Mouse (Mus musculus) limb, embryonic 15.5 days (tissue): ENCODE measurements around the gene Eif4g3. TPM values are rescaled to one million over a fixed set of nuclear protein-coding genes. Genes with fewer than 3 reads are reported as not detected.

Experiments used
- ATAC-seq: fragments of 200-750 bp; cut with Nextera tagmentation; 2 replicates; pipeline ENCODE4 v1.8.0; 2017; ENCODE audit warnings: low read depth, moderate TSS enrichment; ENCODE audit not compliant: insufficient number of reproducible peaks, low FRiP score, low TSS enrichment
- H3K27ac ChIP-seq: fragments of 300-500 bp; sonication (generic); 2 replicates; pipeline ENCODE4 v1.5.1; 2015; ENCODE audit warnings: moderate library complexity, mild to moderate bottlenecking, inconsistent platforms
- H3K27me3 ChIP-seq: fragments of 300-500 bp; sonication (generic); 2 replicates; pipeline ENCODE4 v1.6.1; 2015; ENCODE audit warnings: inconsistent platforms
- H3K36me3 ChIP-seq: fragments of 300-500 bp; sonication (generic); 2 replicates; pipeline ENCODE4 v1.6.1; 2015; ENCODE audit warnings: inconsistent platforms
- H3K4me1 ChIP-seq: fragments of 300-500 bp; sonication (generic); 2 replicates; pipeline ENCODE4 v1.6.1; 2015; ENCODE audit warnings: inconsistent platforms
- H3K4me2 ChIP-seq: fragments of 300-500 bp; sonication (generic); 2 replicates; pipeline ENCODE4 v1.6.1; 2015; ENCODE audit warnings: mild to moderate bottlenecking, inconsistent platforms
- H3K4me3 ChIP-seq: fragments of 300-500 bp; sonication (generic); 2 replicates; pipeline ENCODE4 v1.5.1; 2015; ENCODE audit warnings: mild to moderate bottlenecking, inconsistent platforms
- H3K9ac ChIP-seq: fragments of 300-500 bp; sonication (generic); 2 replicates; pipeline ENCODE4 v1.6.1; 2015; ENCODE audit warnings: inconsistent platforms
- H3K9me3 ChIP-seq: fragments of 300-500 bp; sonication (generic); 2 replicates; pipeline ENCODE4 v1.6.1; 2016; ENCODE audit warnings: inconsistent platforms
- WGBS: fragments of 180-500 bp; shearing (Covaris S2); methylation state at CpG from one replicate; pipeline ENCODE4 v1.1.7; 2015; 5-methylcytosine and 5-hydroxymethylcytosine counted together
- polyA plus RNA-seq: library from polyadenylated mRNA; unstranded; fragments of >200 nt; fragmentation: Nextera tagmentation; extraction: Ambion mirVana; gene quantifications from 2 replicates; pipeline ENCODE4 v1.2.1, GENCODE M21; 2015

Eif4g3 gene
- polyA plus RNA-seq, 1 experiment from 2014 or later, result 29.1 TPM

- no peaks in the 10 kb centered on the region for H3K27me3 ChIP-seq
- ATAC-seq, result no peak
- peaks cover 9% of the 10 kb centered on the region for H3K4me1 ChIP-seq
- 79% methylated on average over 8 of the region's 8 CpGs for WGBS
- H3K4me3 ChIP-seq, result no peak overlapping the region
- no peak overlapping the region for H3K4me2 ChIP-seq
- no peak overlapping the region for H3K9ac ChIP-seq
- H3K9me3 ChIP-seq, result no peaks in the 10 kb centered on the region
- H3K27ac ChIP-seq, result peak overlapping the region; percentile 17; the same call in 1 of the 2 replicates
- H3K36me3 ChIP-seq, result peaks cover 25% of the 10 kb centered on the region; the same call in 1 of the 2 replicates
These were observed 44.3 kb downstream of the Eif4g3 start for GRCm38 (mm10) chr4:138037110-138037509.

- H3K4me1 ChIP-seq, result peaks cover 9% of the 10 kb centered on the region
- no peaks in the 10 kb centered on the region for H3K27me3 ChIP-seq
- H3K9me3 ChIP-seq, result no peaks in the 10 kb centered on the region
- no peak overlapping the region for H3K4me2 ChIP-seq
- no peak overlapping the region for H3K9ac ChIP-seq
- no peak overlapping the region for H3K4me3 ChIP-seq
- peaks cover 20% of the 10 kb centered on the region; the same call in 1 of the 2 replicates for H3K36me3 ChIP-seq
- no peak for ATAC-seq
- no peak overlapping the region for H3K27ac ChIP-seq
- 48% methylated on average over 1 of the region's 1 CpGs for WGBS
These were observed 45.1 kb downstream of the Eif4g3 start for GRCm38 (mm10) chr4:138037896-138038295.

- Histone ChIP-seq H3K9me3 (no peaks in the 10 kb centered on the region), H3K4me1 (peaks cover 9% of the 10 kb centered on the region), H3K4me2 (no peak overlapping the region), H3K27me3 (no peaks in the 10 kb centered on the region), H3K4me3 (no peak overlapping the region), H3K27ac (0 out of 2 replicates have a peak overlapping the region, but pooled peaks have one; percentile 3), H3K9ac (no peak overlapping the region), H3K36me3 (peaks cover 18% of the 10 kb centered on the region; the same call in 1 of the 2 replicates)
- WGBS, result 70% methylated on average over 13 of the region's 13 CpGs
- ATAC-seq, result no peak
These were observed 45.8 kb downstream of the Eif4g3 start for GRCm38 (mm10) chr4:138038365-138039274.

- no peak for ATAC-seq
- H3K36me3 ChIP-seq, result peaks cover 18% of the 10 kb centered on the region; the same call in 1 of the 2 replicates
- peaks cover 9% of the 10 kb centered on the region for H3K4me1 ChIP-seq
- 71% methylated on average over 9 of the region's 9 CpGs for WGBS
- H3K9ac ChIP-seq, result no peak overlapping the region
- no peaks in the 10 kb centered on the region for H3K9me3 ChIP-seq
- H3K4me3 ChIP-seq, result no peak overlapping the region
- no peak overlapping the region for H3K4me2 ChIP-seq
- H3K27me3 ChIP-seq, result no peaks in the 10 kb centered on the region
- 0 out of 2 replicates have a peak overlapping the region, but pooled peaks have one; percentile 3 for H3K27ac ChIP-seq
These were observed 46.4 kb downstream of the Eif4g3 start for GRCm38 (mm10) chr4:138039275-138039651.

- no peak for ATAC-seq
- Histone ChIP-seq H3K9ac (no peak overlapping the region), H3K4me3 (no peak overlapping the region), H3K27ac (no peak overlapping the region), H3K4me1 (peaks cover 9% of the 10 kb centered on the region), H3K4me2 (no peak overlapping the region), H3K36me3 (peaks cover 25% of the 10 kb centered on the region), H3K27me3 (no peaks in the 10 kb centered on the region), H3K9me3 (no peaks in the 10 kb centered on the region)
- 87% methylated on average over 3 of the region's 3 CpGs for WGBS
These were observed 47.8 kb downstream of the Eif4g3 start for GRCm38 (mm10) chr4:138040589-138040988.

- H3K4me1 ChIP-seq, result peaks cover 8% of the 10 kb centered on the region
- H3K4me2 ChIP-seq, result no peak overlapping the region
- H3K4me3 ChIP-seq, result no peak overlapping the region
- no peaks in the 10 kb centered on the region for H3K27me3 ChIP-seq
- H3K9me3 ChIP-seq, result no peaks in the 10 kb centered on the region
- H3K36me3 ChIP-seq, result peaks cover 36% of the 10 kb centered on the region
- no peak for ATAC-seq
- WGBS, result 73% methylated on average over 12 of the region's 12 CpGs
- no peak overlapping the region for H3K9ac ChIP-seq
- no peak overlapping the region for H3K27ac ChIP-seq
These were observed 48.9 kb downstream of the Eif4g3 start for GRCm38 (mm10) chr4:138041566-138042256.

GRCm38 (mm10) chr4:138042257-138042589, 49.4 kb downstream of the Eif4g3 start:
- Histone ChIP-seq H3K4me3 (no peak overlapping the region), H3K4me2 (no peak overlapping the region), H3K9ac (no peak overlapping the region), H3K9me3 (no peaks in the 10 kb centered on the region), H3K27ac (no peak overlapping the region), H3K4me1 (peaks cover 3% of the 10 kb centered on the region; the same call in 1 of the 2 replicates), H3K27me3 (no peaks in the 10 kb centered on the region), H3K36me3 (peaks cover 33% of the 10 kb centered on the region)
- no peak for ATAC-seq
- 62% methylated on average over 2 of the region's 2 CpGs for WGBS

GRCm38 (mm10) chr4:138042625-138043024, 49.8 kb downstream of the Eif4g3 start:
- no peak for ATAC-seq
- H3K4me2 ChIP-seq, result no peak overlapping the region
- 89% methylated on average over 5 of the region's 5 CpGs for WGBS

GRCm38 (mm10) chr4:138044841-138045500, 52.1 kb downstream of the Eif4g3 start:
- no peaks in the 10 kb centered on the region for H3K27me3 ChIP-seq
- no peak overlapping the region for H3K9ac ChIP-seq
- no peak overlapping the region for H3K4me3 ChIP-seq
- 97% methylated on average over 16 of the region's 16 CpGs for WGBS
- H3K4me1 ChIP-seq, result no peaks in the 10 kb centered on the region
- no peak overlapping the region for H3K27ac ChIP-seq
- ATAC-seq, result no peak
- peaks cover 47% of the 10 kb centered on the region for H3K36me3 ChIP-seq
- no peaks in the 10 kb centered on the region for H3K9me3 ChIP-seq
- H3K4me2 ChIP-seq, result no peak overlapping the region

More at GRCm38 (mm10) chr4:138042625-138043024, 49.8 kb downstream of the Eif4g3 start:
- H3K27me3 ChIP-seq, result no peaks in the 10 kb centered on the region
- peaks cover 36% of the 10 kb centered on the region for H3K36me3 ChIP-seq
- no peak overlapping the region for H3K9ac ChIP-seq
- H3K4me1 ChIP-seq, result peaks cover 3% of the 10 kb centered on the region; the same call in 1 of the 2 replicates
- no peak overlapping the region for H3K4me3 ChIP-seq
- no peak overlapping the region for H3K27ac ChIP-seq
- no peaks in the 10 kb centered on the region for H3K9me3 ChIP-seq

- Histone ChIP-seq H3K4me2 (no peak overlapping the region), H3K27me3 (no peaks in the 10 kb centered on the region), H3K9me3 (no peaks in the 10 kb centered on the region), H3K36me3 (peaks cover 40% of the 10 kb centered on the region), H3K27ac (no peak overlapping the region), H3K4me1 (no peaks in the 10 kb centered on the region), H3K4me3 (no peak overlapping the region), H3K9ac (no peak overlapping the region)
- 100% methylated on average over 1 of the region's 1 CpGs for WGBS
- no peak for ATAC-seq
These were observed 53.0 kb downstream of the Eif4g3 start for GRCm38 (mm10) chr4:138045809-138046208.

- Histone ChIP-seq H3K4me1 (no peaks in the 10 kb centered on the region), H3K4me2 (no peak overlapping the region), H3K9ac (no peak overlapping the region), H3K9me3 (no peaks in the 10 kb centered on the region), H3K27ac (no peak overlapping the region), H3K4me3 (no peak overlapping the region), H3K36me3 (peaks cover 40% of the 10 kb centered on the region), H3K27me3 (no peaks in the 10 kb centered on the region)
- WGBS, result 96% methylated on average over 8 of the region's 8 CpGs
- no peak for ATAC-seq
These were observed 53.5 kb downstream of the Eif4g3 start for GRCm38 (mm10) chr4:138046371-138046770.
